Comparison of ENCODE assay signal across 26 mouse cellular contexts in the genomic region with DNA sequence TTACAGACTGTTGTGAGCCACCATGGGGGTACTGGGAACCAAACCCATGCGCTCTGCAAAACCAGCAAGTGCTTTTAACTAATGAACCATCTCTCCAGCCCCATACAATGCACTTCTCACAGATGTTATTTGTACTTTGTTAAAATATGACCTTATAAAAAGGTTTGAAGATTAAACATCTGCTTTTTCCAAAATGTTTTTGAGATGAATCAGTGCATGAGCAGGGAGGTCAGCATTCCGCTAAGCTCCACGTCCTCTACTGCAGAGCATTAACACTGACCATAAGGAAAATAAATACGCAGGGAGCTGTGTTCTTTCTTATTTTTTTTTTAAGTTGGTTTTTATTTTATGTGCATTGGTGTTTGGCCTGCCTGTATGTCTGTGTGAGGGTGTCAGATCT. TPM values are rescaled to one million over a fixed set of nuclear protein-coding genes. Genes with fewer than 3 reads are reported as not detected.
DNase-seq lines count a peak whose midpoint lies in the region; TF ChIP-seq lines count a peak whose summit lies in the region.
"Had no signal": no experiment of that assay in that cellular context is flagged by ENCODE, and none has a peak within 500 bp of the region (broad histone marks: within the 10 kb centered on the region; RNA-seq: fewer than 3 reads in every experiment).

No protein-coding gene starts in this region.

- peak overlapping the region; percentile 40; the same call in 1 of the 2 replicates for H3K27ac ChIP-seq in gastrocnemius, adult 2 months
- peak overlapping the region; percentile 57 for H3K27ac ChIP-seq in embryonic fibroblast, embryonic 13.5 days (ENCODE audit: insufficient read depth, low read length)
- H3K27ac ChIP-seq in left cerebral cortex, adult 2 months, result no peak overlapping the region
- H3K27ac ChIP-seq: embryonic facial prominence, embryonic 10.5 days; embryonic facial prominence, embryonic 12.5 days; forebrain, embryonic 10.5 days; forebrain, embryonic 12.5 days had no signal

- no peak for DNase-seq in gastrocnemius, adult 2 months
- no peak for DNase-seq in gastrocnemius, postnatal 25 days
- DNase-seq in 3T3-L1 (ENCODE audit: low read depth, low spot score), result peak; percentile 58
- DNase-seq in left cerebral cortex, adult 2 months (ENCODE audit: extremely low spot score in 1 of 2, low spot score in 2 of 2), result no peak
- DNase-seq: adrenal gland, adult 8-10 months; adrenal gland, postnatal 14 days; adrenal gland, postnatal 36 days; cerebellum, adult 11-12 months; cerebellum, adult 2 months; cerebellum, adult 9-10 months; cerebellum, postnatal 10 days; cerebellum, postnatal 25 days had no signal

- intact Hi-C loops in gastrocnemius, adult 2 months (cut with DNase I), result no loop called here
- intact Hi-C loops in left cerebral cortex, adult 2 months (cut with DNase I), result no loop called here

- H3K4me3 ChIP-seq in gastrocnemius, adult 2 months, result no peak overlapping the region
- H3K4me3 ChIP-seq in embryonic fibroblast, embryonic 13.5 days (ENCODE audit: insufficient read depth, low read length), result no peak overlapping the region
- H3K4me3 ChIP-seq in left cerebral cortex, adult 2 months, result no peak overlapping the region
- H3K4me3 ChIP-seq: embryonic facial prominence, embryonic 10.5 days; embryonic facial prominence, embryonic 12.5 days; erythroblast, embryonic 14.5 days; forebrain, embryonic 10.5 days; forebrain, embryonic 12.5 days had no signal

- no peak for TF ChIP-seq CTCF in gastrocnemius, adult 2 months (IDR thresholded peaks at IDR 0.05)
- no peak for TF ChIP-seq CTCF in embryonic fibroblast, embryonic 13.5 days (IDR thresholded peaks at IDR 0.05; ENCODE audit: borderline replicate concordance, insufficient read depth, low read length)
- TF ChIP-seq CTCF in left cerebral cortex, adult 2 months (IDR thresholded peaks at IDR 0.05), result no peak

- H3K4me1 ChIP-seq in embryonic fibroblast, embryonic 13.5 days (ENCODE audit: control insufficient read depth, insufficient read depth, low read length), result peaks cover 6% of the 10 kb centered on the region; the same call in 1 of the 2 replicates
- H3K4me1 ChIP-seq: embryonic facial prominence, embryonic 10.5 days; embryonic facial prominence, embryonic 12.5 days; forebrain, embryonic 10.5 days; forebrain, embryonic 12.5 days had no signal

- TF ChIP-seq POLR2A in embryonic fibroblast, embryonic 13.5 days (IDR thresholded peaks at IDR 0.05; ENCODE audit: low read depth, low read length), result no peak

RNA-seq across cellular contexts. Expression of a gene that starts 21.4 kb away (rescaled TPM):
- total RNA-seq in gastrocnemius, adult 2 months (2021), result 10 to 100 TPM in 1 of 2 experiments, 1 to 10 TPM in 1; 7.5 to 13.4 TPM
- 1 to 10 TPM; 9.2 to 9.4 TPM for total RNA-seq in gastrocnemius, postnatal 25 days (2021)
- 44.1 and 47.7 TPM in 2 replicates for polyA plus RNA-seq in embryonic fibroblast, embryonic 13.5 days (2011; ENCODE audit: insufficient read length, low read depth, missing spikeins)
- 10 to 100 TPM; 59.5 to 66.3 TPM for total RNA-seq in left cerebral cortex, adult 2 months (2021)

RNA-seq across cellular contexts. Expression of a gene that starts 28.1 kb away (rescaled TPM):
- total RNA-seq in gastrocnemius, adult 2 months (2021), result not detected
- total RNA-seq in gastrocnemius, postnatal 25 days (2021), result not detected
- polyA plus RNA-seq in embryonic fibroblast, embryonic 13.5 days (2011; ENCODE audit: insufficient read length, low read depth, missing spikeins), result not detected in 2 replicates
- 1 to 10 TPM in 1 of 2 experiments, under 1 TPM in 1; 0.77 to 1.1 TPM for total RNA-seq in left cerebral cortex, adult 2 months (2021)
- total RNA-seq: ES-E14, MEL had no signal
- polyA plus RNA-seq: activated CD4-positive, CD25-positive, alpha-beta regulatory T cell, adult 4 months; embryonic facial prominence, embryonic 10.5 days; embryonic facial prominence, embryonic 12.5 days; erythroblast, embryonic 14.5 days; forebrain, embryonic 10.5 days; forebrain, embryonic 12.5 days; forebrain, embryonic 14.5 days; forebrain, embryonic 16.5 days; Patski had no signal

RNA-seq across cellular contexts. Expression of a gene that starts 38.9 kb away (rescaled TPM):
- total RNA-seq in gastrocnemius, adult 2 months (2021), result 1 to 10 TPM in 1 of 2 experiments, under 1 TPM in 1; 0.97 to 1.6 TPM
- under 1 TPM; 0.99 to 1.00 TPM for total RNA-seq in gastrocnemius, postnatal 25 days (2021)
- not detected in 2 replicates for polyA plus RNA-seq in embryonic fibroblast, embryonic 13.5 days (2011; ENCODE audit: insufficient read length, low read depth, missing spikeins)
- total RNA-seq in left cerebral cortex, adult 2 months (2021), result 1 to 10 TPM in 1 of 2 experiments, under 1 TPM in 1; 0.50 to 1.2 TPM
- total RNA-seq: adrenal gland, adult 18-20 months; adrenal gland, postnatal 36 days; MEL had no signal
- polyA plus RNA-seq: C2C12; embryonic facial prominence, embryonic 10.5 days; erythroblast, embryonic 14.5 days had no signal

RNA-seq across cellular contexts. Expression of a gene that starts 56.0 kb away (rescaled TPM):
- total RNA-seq in gastrocnemius, adult 2 months (2021), result 10 to 100 TPM; 19.2 to 20.8 TPM
- total RNA-seq in gastrocnemius, postnatal 25 days (2021), result 10 to 100 TPM; 18.6 to 21.1 TPM
- polyA plus RNA-seq in embryonic fibroblast, embryonic 13.5 days (2011; ENCODE audit: insufficient read length, low read depth, missing spikeins), result 5.9 and 6.6 TPM in 2 replicates
- total RNA-seq in left cerebral cortex, adult 2 months (2021), result 10 to 100 TPM in 1 of 2 experiments, 1 to 10 TPM in 1; 8.7 to 13.3 TPM

Comparison
In these comparisons a context has a peak if more than half of its experiments do, and no peak if none do; other contexts are left out.
1. RNA of a gene that starts 21.4 kb away (total RNA-seq): 59.5 to 66.3 TPM in left cerebral cortex, adult 2 months; 7.5 to 13.4 TPM in gastrocnemius, adult 2 months and 9.2 to 9.4 TPM in gastrocnemius, postnatal 25 days; every median in the first group is over 4 times any median in the second.